Mouse (Mus musculus) layer of hippocampus, adult 2 months (tissue): ENCODE data around the gene Ppif. TPM values are rescaled to one million over a fixed set of nuclear protein-coding genes. Genes with fewer than 3 reads are reported as not detected.

Experiments
- DNase-seq, 2 experiments: peaks; one replicate each; pipeline ENCODE4 v3.0.0; 2022; ENCODE audit warnings: low spot score in 2 of 2
- H3K27ac ChIP-seq: fragments of 200-600 bp; 2 replicates; pipeline ENCODE4 v1.8.1; 2022
- H3K4me3 ChIP-seq: fragments of 200-600 bp; 2 replicates; pipeline ENCODE4 v1.8.1; 2022; ENCODE audit warnings: mild to moderate bottlenecking
- CTCF ChIP-seq: fragments of 200-600 bp; conservative IDR thresholded peaks from 2 replicates; pipeline ENCODE4 v1.8.1; 2022; ENCODE audit warnings: antibody characterized with exemption, mild to moderate bottlenecking, moderate library complexity
- total RNA-seq, 2 experiments: library from RNA; stranded (reverse); gene quantifications; 2 replicates each; pipeline ENCODE4 v1.2.3; 2021

Ppif gene
- total RNA-seq, 2 experiments from 2014 or later: 27.4 to 34.2 TPM

GRCm38 (mm10) chr14:25746971-25747945 is 53.3 kb downstream of the Ppif start:
- DNase-seq: no peak
- TF ChIP-seq CTCF: no peak
- H3K4me3 ChIP-seq: no peak overlapping the region
- peak overlapping the region; percentile 72 for H3K27ac ChIP-seq

- TF ChIP-seq CTCF: no peak
- H3K4me3 ChIP-seq: no peak overlapping the region
- DNase-seq: no peak
- peak overlapping the region; percentile 72; the same call in 1 of the 2 replicates for H3K27ac ChIP-seq
Measured at GRCm38 (mm10) chr14:25747996-25748756, 54.2 kb downstream of the Ppif start.

GRCm38 (mm10) chr14:25749143-25749909 is 55.4 kb downstream of the Ppif start:
- no peak for DNase-seq
- TF ChIP-seq CTCF: peak; percentile 33
- no peak overlapping the region for H3K4me3 ChIP-seq
- H3K27ac ChIP-seq: peak overlapping the region; percentile 72

Other genes starting within 250 kb of the Ppif start
- gene Zmiz1, start 235.0 kb upstream of the Ppif start, total RNA-seq: 10 to 100 TPM; 87.7 to 99.3 TPM
- 10 to 100 TPM; 56.4 to 58.5 TPM for gene Zcchc24, start 74.9 kb downstream of the Ppif start, total RNA-seq
- 10 to 100 TPM; 87.9 to 88.8 TPM for gene Anxa11, start 148.0 kb downstream of the Ppif start, total RNA-seq
- not detected for gene Plac9a, start 208.9 kb downstream of the Ppif start, total RNA-seq
- 10 to 100 TPM in 1 of 2 experiments, 1 to 10 TPM in 1; 9.6 to 10.5 TPM for gene Tmem254a, start 233.5 kb downstream of the Ppif start, total RNA-seq
- not detected for gene Cphx1, start 244.2 kb downstream of the Ppif start, total RNA-seq